Mouse (Mus musculus) layer of hippocampus, adult 18-20 months (tissue): ENCODE data around the gene A730049H05Rik. TPM values are rescaled to one million over a fixed set of nuclear protein-coding genes. Genes with fewer than 3 reads are reported as not detected.

ENCODE experiments used
- DNase-seq, 2 experiments: peaks; one replicate each; pipeline ENCODE4 v3.0.0; 2022; ENCODE audit warnings: low spot score in 2 of 2
- total RNA-seq, 2 experiments: library from RNA; stranded (reverse); gene quantifications; 2 replicates each; pipeline ENCODE4 v1.2.3; 2021

A730049H05Rik gene
- total RNA-seq, 2 experiments from 2014 or later, result 0.20 TPM; not detected in 1

GRCm38 (mm10) chr6:92826561-92826960, 10.3 kb downstream of the A730049H05Rik start:
- DNase-seq, result no peak

DNA sequence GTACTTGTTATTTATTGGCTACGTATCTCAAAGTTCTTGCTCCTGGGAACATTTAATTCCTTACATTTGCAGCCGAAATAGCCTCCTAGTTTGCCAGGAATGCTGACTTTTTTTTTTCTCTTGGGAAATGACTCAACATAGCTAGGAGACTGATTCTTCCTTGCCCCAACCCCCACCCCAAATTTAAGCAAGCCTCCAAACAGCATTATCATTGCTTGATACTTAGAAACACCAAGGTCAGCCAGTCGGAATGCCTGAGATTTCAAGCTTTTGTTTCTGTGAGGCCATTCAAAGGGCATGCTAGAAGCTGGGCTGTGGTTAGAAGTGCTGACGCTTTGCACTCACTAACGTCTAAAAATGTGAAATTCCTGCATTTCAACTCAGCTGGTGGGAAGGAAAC, 11.1 kb downstream of the A730049H05Rik start:
- no peak for DNase-seq

DNA sequence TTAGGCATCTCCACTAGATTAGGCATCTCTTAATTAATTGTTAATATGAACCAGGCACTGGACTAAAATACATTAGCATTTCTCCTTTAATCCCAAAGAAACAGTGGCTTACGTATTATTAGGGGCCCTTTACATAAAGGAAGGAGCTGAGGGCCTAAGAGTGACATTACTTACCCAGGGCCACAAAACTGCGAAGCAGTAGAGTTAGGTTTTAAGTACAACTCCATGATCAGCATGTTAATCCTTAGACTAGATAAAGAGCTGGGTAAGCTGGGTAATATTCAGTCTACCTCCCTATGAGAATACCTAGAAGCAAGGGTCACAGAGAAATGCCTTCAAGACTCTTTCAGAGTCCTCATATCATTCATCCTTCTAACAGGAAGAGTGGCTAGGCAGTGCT, 12.9 kb downstream of the A730049H05Rik start:
- no peak for DNase-seq

DNA sequence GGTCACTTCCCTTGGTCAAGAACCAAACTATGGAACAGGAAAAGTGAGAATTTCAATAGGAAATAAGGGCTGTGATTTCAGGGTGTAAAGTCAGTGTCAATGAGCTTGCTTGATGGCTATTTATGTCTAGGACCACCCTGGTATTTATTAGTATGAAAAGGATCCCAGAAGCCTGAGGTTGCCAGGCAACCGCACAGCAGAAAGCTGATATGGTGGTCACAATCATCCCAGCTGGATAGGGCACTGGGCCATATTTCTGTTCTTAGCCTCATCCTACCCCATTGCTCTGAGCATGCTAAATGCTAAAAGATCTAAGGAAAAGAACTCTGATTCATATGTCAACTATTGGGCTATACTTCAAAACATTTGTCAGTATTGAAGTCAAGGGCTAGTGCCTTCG, 14.8 kb downstream of the A730049H05Rik start:
- no peak for DNase-seq

DNA sequence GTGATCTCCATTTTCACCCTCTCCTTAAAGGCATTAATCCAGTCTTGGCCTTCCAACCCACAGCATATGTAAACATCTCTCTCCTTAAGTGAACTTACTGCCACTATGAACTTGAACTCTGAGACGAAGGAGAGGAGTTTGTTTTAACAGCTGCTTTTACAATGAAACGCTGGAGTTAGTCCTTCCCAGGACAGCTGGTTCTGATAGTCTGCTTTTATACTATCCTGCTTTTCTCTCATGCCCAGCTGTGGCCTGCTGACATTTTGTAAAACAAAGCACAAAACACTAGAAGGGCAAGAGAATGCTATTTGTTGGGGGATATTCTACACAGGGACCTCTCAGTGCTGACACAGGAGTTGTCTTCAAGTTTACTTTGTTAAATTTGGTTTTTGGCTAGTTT, 25.7 kb downstream of the A730049H05Rik start:
- DNase-seq, result no peak

DNA sequence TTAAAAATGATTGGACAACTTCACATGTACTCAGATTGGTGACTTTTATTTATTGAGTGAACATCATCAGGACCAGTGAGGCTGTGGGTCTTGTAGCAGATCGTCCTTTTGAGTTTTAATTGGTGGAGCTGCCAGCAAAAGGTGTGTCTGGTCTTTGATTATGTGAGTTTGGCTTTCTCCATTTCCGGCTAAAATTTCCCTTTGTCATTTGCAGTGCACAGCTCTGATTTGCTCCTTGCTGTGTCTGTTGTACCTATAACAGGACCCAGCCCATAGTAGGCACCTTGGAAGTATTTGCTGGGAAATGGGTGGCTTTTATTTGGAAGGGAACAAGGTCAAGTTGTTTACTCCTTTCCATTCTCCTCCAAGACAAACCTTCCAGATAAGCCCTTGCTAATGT, 27.2 kb downstream of the A730049H05Rik start:
- no peak for DNase-seq

- DNase-seq, result peak; percentile 23 to 40
Measured at GRCm38 (mm10) chr6:92845898-92846297, 29.6 kb downstream of the A730049H05Rik start.

DNA sequence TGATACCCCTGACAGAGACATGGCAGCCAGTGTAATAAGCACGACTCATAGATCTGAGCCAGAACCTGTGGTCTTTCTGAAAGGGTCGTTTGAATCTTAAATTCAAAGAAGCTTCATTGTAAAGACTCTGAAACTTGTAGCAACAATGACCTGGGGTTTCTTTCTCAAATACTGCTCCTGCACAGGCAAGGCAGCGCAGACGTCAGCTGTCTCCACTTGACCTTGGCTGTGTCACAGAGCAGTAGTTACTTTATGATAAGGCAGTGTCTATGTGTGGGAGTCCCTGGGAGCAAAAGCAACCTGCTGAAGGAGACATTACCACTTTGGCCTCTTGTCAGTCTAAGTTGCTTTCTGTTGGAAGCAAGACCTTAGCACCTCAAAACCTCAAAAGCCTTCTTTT, 30.3 kb downstream of the A730049H05Rik start:
- no peak for DNase-seq

DNA sequence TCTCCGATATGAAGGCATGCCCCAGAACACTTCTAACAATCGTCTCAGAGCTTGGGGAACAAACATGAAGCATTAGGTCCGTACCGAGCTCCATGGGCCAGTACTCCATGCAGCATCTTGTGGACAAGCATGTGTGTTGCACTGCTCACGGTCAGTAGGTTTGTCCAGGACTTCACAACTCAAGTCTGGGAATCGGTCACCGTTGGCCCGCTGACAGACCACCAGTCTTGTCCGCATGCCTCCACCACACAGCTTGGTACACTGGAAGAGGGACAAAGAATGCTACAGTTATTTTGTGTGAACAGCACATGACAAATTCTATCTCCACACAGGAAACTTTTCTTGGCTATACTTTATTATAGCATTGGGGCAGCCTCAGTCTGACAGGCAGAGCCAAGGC, 32.9 kb downstream of the A730049H05Rik start:
- no peak for DNase-seq

DNA sequence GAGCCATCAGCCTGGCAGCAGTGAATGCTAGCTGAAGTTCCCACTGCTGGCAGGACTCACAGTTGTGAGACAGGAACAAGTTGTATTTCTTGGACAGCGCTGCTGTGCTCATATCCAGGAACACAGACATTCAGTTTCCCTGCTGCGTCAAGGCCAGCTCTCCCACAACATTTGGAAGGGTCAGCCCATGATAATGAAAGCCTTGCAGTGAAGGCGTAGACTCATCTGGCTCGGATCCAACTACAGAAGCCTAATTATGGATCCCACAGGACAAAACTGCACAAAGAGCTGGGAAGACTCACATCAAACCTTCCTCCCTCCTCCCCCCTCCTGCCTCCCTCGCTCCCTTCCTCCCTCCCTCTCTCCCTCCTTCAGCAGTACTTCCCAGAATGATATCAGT, 34.0 kb downstream of the A730049H05Rik start:
- peak; percentile 50 to 78 for DNase-seq

DNA sequence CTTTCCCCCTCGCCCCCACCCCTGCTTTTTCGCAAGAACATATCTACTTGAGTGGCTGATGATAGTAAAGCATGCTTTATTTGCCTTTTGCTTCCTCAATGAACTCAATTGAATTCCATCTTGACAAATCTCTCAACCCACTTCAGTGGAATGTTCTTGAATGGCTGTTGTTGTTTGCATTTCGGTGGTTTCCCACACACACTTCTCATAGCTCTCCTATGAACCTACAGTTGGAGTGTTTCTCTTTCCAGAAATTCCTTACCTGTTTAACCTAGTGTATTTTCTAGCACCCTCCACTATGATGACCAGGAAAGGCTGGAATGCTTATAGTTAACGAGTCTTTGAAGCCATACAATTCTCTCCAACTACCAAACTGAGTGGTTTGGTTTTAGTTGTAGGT, 38.6 kb downstream of the A730049H05Rik start:
- no peak for DNase-seq

- no peak for DNase-seq
Measured at GRCm38 (mm10) chr6:92857761-92858160, 41.5 kb downstream of the A730049H05Rik start.

DNA sequence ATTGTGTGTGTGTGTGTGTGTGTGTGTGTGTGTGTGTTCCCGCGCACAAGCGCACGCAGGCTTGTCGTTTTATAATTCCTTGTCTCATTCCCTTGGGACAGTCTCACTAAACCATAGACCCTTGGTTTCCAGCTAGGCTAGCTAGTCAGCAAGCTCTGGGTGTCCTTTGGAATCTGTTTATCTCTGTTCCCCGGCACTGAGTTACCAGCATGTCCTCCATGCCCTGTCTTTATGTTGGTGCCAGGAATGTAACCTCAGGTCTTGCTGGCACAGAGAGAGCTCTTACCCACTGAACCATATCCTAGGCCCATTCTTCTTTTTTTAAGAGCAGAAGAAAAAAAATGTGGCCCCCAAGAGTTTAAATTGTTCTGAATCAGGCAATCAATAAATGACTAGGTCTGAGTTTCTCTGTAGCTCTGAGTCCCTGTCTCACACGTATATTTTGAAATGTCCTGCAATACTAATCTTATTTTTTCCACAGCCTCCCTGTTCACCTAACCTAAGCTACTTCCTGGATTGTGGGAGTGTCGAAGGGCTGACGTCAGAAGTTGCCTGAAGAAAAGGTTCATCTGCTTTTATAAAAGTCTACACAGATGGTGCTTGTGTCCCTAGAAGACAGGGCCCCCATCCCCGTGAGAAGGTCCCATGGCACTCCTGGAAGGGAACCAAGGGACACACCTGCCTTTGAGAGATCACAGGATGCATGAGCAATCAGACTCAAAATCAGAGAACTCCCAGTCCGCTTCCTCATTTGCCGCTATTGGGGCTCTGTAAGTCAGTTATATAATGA, 42.6 kb downstream of the A730049H05Rik start:
- no peak for DNase-seq

- no peak for DNase-seq
Measured at GRCm38 (mm10) chr6:92860285-92860912, 44.1 kb downstream of the A730049H05Rik start.

DNA sequence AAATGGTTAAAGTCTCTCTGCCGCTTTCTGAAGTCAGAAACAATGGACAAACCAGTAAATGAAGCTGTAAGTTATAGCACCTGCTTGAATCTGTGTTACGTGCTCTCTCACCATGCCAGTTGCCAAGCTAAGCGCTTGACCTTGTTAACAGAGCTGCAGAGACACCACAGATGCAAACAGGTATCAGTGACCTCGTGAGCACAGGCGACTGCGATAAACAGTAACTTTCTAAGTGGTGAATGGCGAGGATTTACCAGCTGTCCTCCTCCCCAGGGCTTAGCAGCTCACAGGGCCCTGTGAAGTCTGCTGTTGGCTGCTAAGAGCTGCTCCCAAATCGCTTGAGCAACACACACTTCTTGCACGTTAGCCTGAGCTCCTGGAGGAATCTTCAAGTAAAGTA, 46.3 kb downstream of the A730049H05Rik start:
- DNase-seq, result no peak

GRCm38 (mm10) chr6:92869089-92869581, 52.9 kb downstream of the A730049H05Rik start, which contains the start of gene Gm15737:
Gm15737 (plus strand) TSS chr6:92869357.
- peak in 1 of 2 experiments; percentile 45 for DNase-seq

DNA sequence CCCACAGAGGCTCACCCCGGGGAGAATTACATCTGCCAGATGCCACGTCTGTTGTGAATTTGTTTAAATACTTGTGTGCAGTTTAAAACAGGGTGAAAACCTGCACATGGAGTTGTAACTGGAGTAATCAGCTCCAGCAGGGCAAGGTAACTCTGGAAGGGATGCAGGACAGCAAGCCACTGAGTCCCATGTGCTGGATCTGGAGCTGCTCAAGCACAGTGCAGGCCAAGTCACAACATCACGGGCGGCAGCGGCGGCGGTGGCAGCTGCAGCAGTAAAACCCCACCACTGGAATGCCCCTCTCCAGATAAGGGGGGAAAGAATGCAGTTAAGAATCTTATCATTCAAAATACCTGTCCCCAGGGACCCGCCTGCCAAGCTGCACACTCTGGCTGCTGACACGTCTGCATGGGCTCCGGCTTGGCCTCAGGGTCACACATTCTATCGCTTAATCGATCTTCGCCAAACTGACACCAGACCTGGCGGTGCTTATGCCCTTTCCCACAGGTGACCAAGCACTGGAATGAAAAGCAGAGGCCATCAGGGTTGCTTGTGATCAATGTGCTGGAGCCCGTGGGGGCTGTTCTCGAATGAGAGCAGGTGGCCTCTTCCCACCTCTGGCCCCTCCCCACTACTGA, 53.4 kb downstream of the A730049H05Rik start:
- no peak for DNase-seq

DNA sequence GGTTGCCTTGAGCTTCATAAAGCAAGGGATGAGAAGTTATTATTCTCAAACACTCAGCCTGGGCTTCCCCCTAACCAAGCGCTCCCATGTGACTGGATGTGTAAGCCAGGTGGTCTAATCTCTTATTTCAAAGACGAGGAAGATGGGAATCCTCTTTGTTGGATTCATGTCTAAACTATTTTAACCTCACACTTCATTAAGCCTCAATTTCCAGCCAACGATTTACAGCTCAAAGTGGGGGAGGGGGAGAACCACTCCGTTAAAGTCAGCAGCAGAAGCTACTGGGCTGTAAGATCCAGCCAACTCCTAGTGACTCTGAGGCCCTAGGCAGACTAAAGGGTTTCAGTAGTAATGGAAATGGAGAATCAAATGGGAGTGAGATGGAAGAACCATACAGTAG, 55.5 kb downstream of the A730049H05Rik start:
- no peak for DNase-seq

- no peak for DNase-seq
Measured at GRCm38 (mm10) chr6:92872766-92873165, 56.5 kb downstream of the A730049H05Rik start.

- no peak for DNase-seq
Measured at GRCm38 (mm10) chr6:92874854-92875253, 58.6 kb downstream of the A730049H05Rik start.

- DNase-seq, result no peak
Measured at GRCm38 (mm10) chr6:92875340-92875739, 59.1 kb downstream of the A730049H05Rik start.

DNA sequence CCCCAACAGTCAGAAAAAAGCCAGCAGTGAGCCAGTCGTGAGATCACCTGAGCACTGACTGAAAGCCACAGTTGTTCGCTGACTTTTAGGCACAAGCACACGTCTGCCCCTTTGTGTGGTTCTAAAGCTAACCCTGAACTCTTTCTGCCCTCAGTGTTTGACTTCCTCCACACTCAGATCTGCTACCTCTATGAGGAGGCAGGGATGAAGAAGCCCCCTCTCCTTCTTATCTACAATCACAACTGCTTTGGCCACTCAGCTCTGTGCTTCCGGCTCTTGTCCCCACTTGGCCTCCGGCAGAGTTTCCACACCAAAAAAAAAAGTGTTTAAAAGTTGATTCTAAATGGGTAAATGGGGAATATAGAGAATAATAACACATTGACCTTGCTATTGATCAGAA, 59.8 kb downstream of the A730049H05Rik start:
- no peak for DNase-seq
